Mouse (Mus musculus) spleen, postnatal 36 days (tissue): ENCODE data around the gene Sipa1l2.

Experiments
- DNase-seq, 2 experiments: peaks; one replicate each; pipeline ENCODE4 v3.0.0; 2022; ENCODE audit warnings: low spot score in 2 of 2, mixed read lengths in 1 of 2

The Sipa1l2 gene

DNA sequence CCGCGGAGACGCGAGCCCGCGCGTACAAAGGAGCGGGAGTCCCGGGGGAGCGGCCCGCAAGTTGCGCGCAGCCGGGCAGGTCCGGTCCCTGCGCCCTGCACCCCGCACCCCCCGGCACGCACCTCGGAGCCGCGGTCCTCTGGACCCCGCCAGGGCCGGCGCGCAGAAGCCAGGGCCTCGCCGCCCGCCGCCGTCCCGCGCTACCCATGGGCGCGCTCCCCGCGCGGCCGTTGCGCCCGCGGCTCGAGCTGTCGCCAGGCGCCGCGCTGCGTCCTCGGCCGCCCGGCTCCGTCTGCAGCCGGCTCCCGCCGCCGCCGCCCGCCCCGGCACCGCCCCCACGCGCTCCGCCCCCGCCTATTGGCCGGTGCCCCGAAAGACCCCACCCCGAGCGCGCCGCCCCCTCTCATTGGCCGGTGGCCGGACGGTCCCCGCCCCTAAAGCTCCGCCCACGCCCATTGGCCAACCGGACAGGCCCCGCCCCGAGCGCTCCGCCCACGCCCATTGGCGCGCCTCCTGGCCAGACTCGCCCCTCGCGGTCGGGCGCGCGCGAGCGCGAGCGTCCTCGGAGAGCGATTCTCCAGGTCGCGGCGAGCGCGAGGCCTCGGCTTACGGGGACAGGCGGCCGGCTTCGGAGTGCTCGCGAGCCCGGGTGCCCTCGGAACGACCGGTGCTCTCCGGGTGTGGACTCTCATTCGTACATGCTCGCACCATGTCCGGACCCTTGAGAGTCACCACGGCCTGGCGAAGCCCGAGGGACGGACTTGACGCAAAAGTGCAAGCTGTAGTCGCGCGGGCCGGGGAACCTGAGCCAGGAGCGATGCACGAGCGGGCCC lies at the start of gene Sipa1l2:
TSS of gene Sipa1l2 (minus strand) at position 276 of the 833 bp plus-strand sequence.
- DNase-seq, result peak; percentile 97

DNA sequence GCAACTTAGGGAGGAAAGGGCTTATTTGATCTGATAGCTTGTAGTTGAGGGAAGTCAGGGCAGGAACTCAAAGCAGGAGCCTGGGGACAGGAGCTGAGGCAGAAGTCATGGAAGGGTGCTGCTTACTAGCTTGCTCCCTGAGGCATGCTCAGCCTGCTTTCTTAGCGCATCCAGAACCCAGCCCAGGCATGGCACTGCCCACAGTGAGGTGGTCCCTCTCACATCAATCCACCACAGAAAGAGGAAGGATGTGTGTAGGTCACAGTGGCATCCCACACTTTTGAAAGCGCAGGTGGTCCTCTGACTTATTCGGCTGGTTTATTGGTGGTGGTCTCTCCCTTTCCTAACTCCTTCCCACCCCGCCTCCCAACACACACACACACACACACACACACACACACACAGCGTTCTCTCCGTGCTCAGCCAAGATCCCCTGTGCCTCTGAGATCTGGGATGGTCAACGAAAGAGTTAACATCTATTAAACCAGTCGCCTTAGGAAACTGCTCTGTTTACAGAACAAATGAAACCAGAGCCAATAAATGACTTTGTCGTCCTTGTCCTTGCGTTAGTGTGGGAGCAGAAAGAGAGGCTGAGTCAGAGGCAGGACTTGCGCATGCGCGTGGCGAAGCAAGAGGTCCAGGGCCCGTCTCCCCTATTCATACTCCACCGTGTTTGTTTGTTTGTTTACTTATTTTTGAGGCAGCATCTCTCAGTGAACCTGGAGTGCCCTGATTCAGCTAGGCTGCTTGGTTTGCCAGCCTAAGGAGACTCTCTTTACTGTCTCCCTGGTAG lies 49.1 kb upstream of the Sipa1l2 start:
- DNase-seq, result no peak

DNA sequence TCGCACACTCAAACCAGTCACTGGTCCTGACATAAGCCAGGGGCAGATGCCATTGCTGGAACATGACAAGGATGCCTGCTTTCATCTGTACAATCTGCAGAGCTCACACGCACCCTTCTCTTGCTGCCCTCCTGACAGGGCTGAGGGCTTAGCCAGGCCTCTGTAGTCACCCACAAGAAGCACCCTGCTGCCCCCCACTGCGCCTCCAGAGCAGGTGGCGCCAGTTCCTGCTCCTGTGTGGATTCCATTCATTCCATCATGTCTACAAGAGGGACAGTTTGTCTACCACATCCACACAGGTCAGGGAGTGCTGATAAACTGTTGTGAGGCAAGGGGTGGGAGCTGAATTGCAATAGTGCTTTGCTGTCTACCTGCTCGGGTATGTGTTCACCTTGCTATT lies 47.3 kb upstream of the Sipa1l2 start:
- no peak for DNase-seq

DNA sequence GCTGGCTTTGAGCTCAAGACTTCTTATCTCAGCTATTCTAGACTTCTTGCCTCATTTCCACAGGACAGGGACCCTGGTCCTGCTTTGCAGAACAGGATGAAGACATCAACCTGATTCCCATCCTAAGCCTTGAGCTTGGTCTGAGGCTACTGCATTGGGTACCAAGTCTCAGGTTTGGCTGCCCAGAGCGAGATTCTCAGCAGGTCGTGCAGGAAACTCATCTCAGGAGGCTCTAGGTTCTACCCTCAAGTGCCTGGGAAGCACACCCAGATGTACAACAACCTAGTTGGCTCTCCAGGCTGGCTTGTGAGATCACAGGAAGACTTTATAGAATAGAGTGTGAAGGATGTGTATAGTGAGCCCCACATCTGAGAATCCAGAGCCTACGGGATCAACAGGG lies 46.4 kb upstream of the Sipa1l2 start:
- no peak for DNase-seq

DNA sequence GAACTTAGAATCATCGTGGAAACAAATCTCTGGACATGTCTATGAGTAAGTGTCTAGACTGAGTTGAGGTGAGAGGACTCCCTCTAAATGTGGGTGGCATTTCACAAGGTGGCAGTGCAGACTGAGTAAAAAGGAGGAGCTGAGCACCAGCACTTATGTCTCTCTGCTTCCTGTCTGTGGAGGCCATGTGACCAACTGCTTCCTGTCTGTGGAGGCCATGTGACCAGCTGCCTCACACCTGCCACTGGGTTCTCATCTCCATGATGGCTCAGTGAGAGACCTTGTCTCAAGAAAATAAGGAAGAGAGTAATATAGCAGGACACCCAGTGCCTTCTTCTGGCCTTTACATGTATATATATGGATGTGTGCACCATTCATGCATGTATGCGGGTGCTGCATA lies 43.9 kb upstream of the Sipa1l2 start:
- no peak for DNase-seq

DNA sequence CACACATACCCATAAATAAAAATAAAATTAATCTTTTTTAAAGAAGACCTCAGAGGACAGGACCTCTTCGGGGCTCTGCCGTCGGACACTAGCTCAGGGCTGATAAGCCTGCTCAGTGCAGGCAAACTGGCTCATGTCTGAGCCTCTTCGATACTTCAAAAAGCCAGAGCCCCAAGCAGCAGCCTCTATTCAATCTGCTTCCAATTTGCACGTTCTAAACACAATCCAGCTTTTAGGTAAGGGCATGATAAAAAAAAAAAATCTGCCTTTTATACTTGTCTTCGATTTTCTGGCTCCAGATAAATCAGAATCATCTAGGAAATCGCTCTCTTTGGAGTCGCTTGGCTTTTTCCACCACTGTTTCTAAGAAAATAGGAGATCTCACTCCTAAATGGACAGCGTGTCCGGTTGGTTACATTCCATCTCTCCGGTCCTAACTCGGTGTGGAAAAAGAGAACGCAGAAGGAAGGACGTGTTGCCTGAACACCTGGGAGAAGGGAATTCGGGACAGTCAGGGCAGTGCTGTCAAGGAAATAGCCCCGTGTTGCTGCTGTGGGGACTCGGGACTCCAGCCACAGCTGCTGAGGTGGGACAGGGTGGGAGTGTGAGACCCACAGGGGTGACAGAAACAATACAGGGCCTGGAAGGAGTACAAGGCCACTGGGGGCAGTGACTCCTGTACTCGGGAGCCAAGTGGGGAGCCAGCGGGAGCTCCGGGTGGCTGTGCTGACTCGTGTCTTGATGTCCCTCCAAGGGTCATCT lies 42.4 kb upstream of the Sipa1l2 start:
- DNase-seq, result no peak

DNA sequence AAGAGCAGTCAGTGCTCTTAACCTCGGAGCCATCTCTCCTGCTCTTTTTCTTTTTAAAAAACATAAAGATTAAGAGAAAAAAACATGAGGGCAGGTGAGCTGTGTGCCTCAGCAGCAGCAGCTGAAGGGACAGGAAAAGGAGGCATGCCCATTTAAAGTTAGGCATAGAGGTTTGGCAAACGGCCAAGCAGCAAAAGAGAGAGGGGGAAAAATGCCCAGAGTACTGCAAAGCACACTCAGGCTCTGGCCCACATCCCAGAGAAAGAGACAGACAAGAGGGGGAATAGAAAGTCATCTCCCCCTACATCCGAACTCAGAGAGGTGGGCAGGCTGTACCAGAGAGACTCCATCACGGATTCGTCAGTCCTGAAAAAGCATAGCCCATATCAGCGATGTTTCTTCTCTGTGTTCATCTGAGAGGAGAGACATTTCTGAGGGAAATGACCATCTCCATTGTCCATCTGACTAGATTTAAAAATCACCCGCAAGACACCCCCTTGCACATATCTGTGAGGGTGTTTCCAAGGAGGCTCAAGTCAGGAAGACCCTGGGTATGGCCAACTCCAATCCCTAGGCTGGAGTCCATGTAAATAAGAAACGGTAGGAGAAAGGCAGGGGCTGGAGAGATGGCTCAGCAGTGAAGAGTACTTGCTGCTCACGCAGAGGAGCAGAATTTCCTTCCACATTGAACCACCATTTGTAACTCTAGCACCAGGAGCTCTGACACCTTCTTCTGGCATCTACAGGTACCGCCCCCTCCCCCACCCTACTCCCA lies 41.6 kb upstream of the Sipa1l2 start:
- DNase-seq, result no peak

DNA sequence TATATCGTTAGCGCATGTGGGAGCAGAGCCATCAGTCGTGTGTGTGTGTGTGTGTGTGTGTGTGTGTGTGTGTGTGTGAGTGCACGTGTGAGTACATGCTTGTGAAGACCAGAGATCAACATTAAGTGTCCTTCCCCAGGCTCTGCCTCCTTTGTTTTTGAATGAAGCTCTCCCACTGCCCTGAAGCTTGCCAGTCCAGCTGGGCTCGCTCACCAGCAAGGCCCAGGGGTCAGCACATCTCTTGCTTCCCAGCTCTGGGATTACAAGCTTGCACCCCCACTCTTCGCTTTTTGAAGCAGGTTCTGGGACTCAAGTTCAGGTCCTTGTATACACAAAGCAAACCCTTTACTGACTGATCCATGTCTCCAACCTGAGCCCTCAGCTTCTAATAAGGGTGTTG lies 40.1 kb upstream of the Sipa1l2 start:
- no peak for DNase-seq

DNA sequence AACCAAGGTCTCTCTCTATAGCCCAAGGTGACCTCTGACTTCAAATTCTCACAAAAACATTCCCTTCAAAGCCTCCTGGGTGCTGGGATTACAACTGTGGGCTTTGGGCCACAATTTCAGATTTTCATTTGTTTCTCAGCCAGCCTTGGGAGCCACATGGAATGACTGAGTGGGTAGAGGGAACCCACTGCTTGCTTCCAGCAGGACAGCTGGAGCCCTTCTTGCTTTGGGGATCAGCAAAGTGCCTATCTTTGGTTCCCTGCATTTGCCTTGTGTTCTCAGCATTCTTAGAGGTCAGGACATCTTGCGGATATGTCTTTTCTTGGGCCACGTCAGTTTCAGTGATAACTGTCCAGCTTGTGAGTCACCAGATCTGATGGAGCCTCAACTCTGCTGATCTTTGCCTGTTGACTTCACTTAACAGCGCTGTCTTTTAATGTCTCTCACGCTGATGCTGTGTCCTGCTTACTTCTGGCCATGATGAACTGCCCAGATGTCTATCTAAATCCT lies 38.2 kb upstream of the Sipa1l2 start:
- DNase-seq, result no peak

DNA sequence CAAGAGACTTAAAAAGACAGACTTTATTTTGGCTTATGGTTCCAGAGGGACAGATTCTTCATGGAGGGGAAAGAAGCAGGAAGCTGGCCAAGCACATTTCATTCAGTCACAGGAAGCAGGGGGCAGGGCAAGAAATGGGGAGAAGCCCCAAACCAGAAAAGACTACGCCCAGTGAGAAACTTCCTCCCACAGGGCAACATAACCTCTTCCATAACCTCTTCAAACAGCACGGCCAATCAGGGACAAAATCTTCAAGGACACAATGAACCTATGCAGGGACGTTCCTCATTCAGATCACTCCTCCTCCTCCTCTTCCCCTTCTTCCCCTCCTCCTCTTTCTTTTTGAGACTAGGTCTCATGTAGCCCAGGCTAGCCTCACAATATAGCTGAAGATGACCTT lies 37.3 kb upstream of the Sipa1l2 start:
- DNase-seq, result no peak

DNA sequence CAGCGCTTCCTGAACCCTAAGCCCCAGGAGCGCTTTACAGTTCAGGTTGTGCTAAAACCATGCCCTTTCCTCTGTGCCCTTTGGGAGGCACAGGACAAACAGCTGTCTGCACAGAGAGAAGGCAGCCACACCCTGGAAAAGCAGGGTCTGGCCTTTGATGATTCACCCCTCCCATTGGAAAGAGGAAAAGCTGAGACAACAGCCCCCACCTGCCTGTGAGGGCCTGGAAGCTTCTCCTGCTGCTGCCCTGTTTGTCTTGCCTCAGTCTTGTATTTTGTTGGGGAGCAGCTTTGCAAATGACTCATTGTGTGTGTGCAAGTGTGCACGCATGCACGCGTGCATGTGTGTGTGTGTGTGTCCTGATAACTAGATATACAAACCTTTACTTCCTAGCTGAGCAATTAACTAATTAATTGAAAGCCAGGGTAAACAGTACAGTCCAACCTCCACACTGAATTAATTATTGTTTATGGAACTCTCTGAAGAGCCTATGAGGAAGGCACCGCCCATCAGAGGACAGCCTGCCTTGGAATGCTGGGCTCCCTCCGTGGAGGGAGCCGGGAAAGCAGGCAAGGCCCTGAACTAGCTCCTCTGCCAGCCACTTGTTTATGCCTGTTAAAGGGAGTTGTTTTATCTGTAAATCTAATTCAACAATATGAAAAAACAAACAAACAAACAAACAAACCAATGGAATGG lies 35.4 kb upstream of the Sipa1l2 start:
- no peak for DNase-seq

DNA sequence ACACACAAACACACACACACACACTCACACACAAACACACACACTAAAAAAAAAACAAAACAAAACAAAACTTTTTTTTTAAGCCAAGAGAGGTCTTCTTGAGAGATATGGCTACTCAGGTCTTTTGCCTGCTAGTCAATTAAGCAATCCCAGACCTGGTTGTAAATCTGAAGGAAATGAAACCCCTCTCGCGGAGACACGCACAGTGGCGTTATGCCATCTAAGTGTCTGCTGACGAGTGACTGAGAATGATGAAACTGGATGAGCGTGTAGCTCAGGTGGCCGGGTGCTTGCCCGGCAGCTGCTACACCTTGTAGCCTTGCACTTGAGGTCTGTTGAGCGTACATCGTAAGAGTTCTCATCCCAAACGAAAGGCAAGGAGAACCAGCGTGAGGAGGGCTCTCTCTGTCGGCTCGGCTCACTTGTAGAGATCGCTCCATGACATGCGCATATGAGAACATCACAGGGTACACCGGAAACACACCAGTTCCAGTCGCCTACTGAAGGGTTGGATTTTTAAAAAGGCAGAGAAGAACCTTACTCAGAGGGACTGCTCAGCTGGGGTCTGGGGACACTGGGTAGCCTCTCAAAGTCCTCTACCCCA lies 34.7 kb upstream of the Sipa1l2 start:
- no peak for DNase-seq

DNA sequence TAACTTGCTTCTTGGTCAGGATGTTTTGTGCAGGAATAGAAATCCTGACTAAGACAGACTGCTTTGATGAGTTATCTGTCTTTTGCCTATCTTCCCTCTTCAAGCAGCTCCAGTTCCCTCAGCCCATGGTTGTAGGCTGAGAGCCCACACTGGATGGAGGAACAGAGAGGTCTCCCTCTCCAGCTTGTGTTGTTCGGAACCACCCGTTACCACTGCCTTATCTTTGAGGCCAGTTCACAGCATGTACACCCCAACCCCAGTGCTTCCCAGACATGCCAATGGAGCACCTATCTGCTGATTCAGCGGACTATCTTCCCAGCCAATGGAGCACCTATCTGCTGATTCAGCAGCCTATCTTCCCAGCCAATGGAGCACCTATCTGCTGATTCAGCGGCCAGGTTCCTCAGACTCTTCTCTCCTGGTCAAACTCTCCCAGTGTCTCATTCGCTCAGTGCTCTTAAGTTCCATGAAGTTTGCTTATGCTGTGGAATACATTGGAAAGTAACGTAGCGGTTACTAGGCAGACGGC lies 33.8 kb upstream of the Sipa1l2 start:
- DNase-seq, result no peak

DNA sequence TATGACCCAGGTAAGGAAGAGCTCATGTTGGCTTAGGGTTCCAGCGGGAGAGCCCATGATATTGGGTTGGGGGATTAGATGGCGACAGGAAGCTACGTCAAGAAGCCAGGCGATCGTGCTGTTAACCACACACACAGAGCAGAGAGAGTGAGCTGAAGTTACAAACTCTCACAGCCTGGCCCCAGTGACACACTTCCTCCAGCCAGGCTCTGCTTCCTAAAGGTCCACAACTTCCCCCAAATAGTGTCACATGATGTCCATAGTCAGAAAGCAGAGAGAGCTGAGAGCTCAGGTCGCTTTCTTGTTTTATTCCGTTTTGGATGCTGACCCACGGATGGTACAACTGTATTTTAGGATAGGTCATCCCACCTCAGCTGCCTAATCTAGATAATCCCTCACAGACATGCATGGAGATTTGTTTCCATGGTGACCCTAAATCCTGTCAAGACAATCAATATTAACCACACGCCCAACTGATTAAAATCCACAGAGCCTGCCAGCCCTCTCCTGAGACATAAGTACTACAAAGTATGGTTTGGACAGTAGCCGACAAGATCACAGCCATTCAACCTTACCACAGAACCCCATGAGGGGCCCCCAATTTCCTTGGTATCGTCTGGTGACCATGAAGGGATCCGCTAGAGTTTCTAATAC lies 30.6 kb upstream of the Sipa1l2 start:
- no peak for DNase-seq

DNA sequence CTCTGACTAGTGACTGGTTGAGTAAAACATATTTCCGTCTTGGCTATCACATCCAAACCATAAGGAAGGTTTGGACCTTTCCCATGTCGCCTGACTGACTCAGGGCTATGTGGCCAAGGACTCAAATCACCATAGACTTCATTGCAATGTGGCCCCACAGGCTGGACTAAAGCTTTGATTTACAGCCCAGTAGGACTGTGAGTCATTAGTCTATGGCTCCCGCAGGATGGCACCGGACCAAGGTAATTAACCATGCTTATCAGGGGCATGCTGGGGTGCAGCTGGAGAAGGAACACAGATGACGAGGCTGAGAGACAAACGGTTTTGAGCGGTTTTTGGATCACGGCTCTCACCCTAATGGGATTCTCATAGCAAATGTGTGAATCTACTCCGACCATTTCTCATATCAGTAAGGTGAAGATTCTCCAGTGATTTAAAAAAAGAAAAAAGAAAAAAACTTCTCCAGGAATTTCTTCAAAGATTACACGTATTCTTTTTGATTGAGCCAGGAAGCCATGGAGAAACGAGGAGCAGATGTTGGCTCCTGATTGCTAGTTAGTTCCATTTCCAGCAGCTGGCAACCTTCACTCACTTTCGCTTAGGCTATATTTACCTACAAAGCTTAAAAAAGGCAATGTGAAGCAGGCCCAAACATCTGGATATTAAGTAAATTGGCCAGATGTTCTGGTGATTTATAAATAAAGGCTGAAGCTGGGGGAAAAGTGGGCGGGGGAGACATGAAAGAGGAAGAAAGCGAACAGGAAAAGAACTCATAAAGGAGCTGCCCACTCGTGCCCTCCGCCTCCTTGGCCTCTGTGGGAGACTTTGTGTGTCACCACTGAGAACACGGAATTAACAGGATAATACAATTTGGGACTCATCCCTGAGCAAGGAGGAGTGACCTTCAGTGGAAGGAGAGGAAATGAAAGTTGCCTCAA lies 26.2 kb upstream of the Sipa1l2 start:
- DNase-seq, result no peak

DNA sequence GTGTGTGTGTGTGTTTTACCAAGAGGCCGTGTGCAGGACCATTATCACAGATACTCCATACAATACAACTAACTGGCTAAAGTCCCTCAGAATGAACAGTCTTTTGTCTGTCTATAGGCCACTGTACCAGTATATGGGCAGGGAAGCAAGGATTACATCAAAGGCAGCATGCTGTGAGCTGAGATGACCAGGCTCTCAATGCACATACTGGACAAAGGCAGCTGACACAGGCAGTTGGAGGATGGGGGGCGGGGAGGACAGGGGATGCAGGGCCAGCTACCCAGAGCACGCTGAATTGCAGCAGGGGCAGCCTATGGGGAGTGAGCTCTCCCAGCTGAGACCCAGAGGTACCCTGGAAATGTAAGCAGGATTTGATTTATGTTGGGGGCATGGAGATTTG lies 20.8 kb upstream of the Sipa1l2 start:
- DNase-seq, result no peak

DNA sequence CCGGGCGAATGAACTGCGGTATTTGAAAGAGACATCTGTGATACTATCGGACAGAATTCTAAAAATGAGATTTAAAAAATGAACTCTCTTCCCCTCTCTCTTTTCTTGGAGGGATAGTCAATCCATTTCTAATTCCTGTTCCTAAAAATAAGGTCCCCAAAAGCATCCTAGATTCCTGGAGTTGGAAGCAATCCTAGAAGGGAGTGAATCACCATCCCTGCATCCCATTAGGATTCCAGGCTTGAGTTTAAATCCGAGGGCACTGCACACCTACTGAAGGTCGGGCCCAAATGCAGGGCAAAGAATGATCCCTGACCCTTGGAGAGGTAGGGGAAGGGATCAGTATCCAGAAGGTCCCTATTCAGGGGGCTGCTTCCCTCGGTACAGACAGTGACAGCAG lies 17.0 kb upstream of the Sipa1l2 start:
- no peak for DNase-seq

DNA sequence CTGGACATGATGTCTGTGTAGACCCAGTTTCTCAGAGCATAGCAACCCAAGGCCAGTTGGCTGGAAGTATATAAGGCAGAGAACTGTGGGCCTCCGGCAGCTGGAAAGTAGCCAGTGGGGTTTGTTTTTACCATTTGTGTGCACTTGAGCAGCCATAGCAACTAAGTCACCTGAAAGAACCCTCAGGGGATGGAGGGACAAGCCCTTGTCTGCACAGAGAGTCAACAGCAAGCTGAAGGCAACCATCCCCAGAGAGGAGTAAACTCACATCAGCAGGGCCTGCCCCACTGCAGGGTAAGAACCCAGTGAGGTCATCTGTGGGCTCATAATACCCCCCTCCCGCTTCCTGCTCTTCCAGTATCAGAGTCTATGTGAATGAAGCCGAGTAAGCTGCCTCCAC lies 14.7 kb upstream of the Sipa1l2 start:
- no peak for DNase-seq
